Mouse (Mus musculus) heart, postnatal 0 days (tissue): ENCODE results near the gene Il10rb.

Experiments
- CTCF ChIP-seq: IDR thresholded peaks from 2 replicates; pipeline ENCODE4 v1.5.1; 2016; ENCODE audit warnings: antibody characterized with exemption, control low read depth, low read depth
- EP300 ChIP-seq: IDR thresholded peaks from 2 replicates; pipeline ENCODE4 v1.6.1; 2016; ENCODE audit warnings: antibody characterized with exemption, low read depth

- TF ChIP-seq EP300: no peak
- no peak for TF ChIP-seq CTCF
Measured at GRCm38 (mm10) chr16:91459396-91459795, 53.4 kb downstream of the Il10rb start.
